Mouse (Mus musculus) kidney, embryonic 14.5 days (tissue): ENCODE measurements around the gene Hc. TPM values are rescaled to one million over a fixed set of nuclear protein-coding genes. Genes with fewer than 3 reads are reported as not detected.

Experiments used
- ATAC-seq: fragments of 200-750 bp; cut with Nextera tagmentation; 2 replicates; pipeline ENCODE4 v1.8.0; 2017; ENCODE audit warnings: moderate number of reproducible peaks, mild to moderate bottlenecking, moderate TSS enrichment, moderate library complexity; ENCODE audit not compliant: low FRiP score, low TSS enrichment
- H3K27ac ChIP-seq: fragments of 300-500 bp; sonication (generic); 2 replicates; pipeline ENCODE4 v1.5.1; 2014; ENCODE audit warnings: low read depth, mild to moderate bottlenecking, low read length, moderate library complexity, mixed read lengths
- H3K27me3 ChIP-seq: fragments of 300-500 bp; sonication (generic); 2 replicates; pipeline ENCODE4 v1.6.1; 2014; ENCODE audit warnings: mild to moderate bottlenecking, low read length; ENCODE audit not compliant: control insufficient read depth, insufficient read depth
- H3K36me3 ChIP-seq: fragments of 300-500 bp; sonication (generic); 2 replicates; pipeline ENCODE4 v1.6.1; 2014; ENCODE audit warnings: low read length, mixed read lengths; ENCODE audit not compliant: control insufficient read depth, insufficient read depth
- H3K4me1 ChIP-seq: fragments of 300-500 bp; sonication (generic); 2 replicates; pipeline ENCODE4 v1.6.1; 2014; ENCODE audit warnings: low read length, mixed read lengths; ENCODE audit not compliant: control insufficient read depth, insufficient read depth
- H3K4me2 ChIP-seq: fragments of 300-500 bp; sonication (generic); replicated peaks from 2 replicates; pipeline ENCODE4 v1.6.1; 2014; ENCODE audit warnings: low read depth, mild to moderate bottlenecking, low read length
- H3K4me3 ChIP-seq: fragments of 300-500 bp; sonication (generic); 2 replicates; pipeline ENCODE4 v1.5.1; 2014; ENCODE audit warnings: mild to moderate bottlenecking, low read length
- H3K9ac ChIP-seq: fragments of 300-500 bp; sonication (generic); 2 replicates; pipeline ENCODE4 v1.6.1; 2014; ENCODE audit warnings: low read depth, mild to moderate bottlenecking, low read length, moderate library complexity
- H3K9me3 ChIP-seq: fragments of 300-500 bp; sonication (generic); 2 replicates; pipeline ENCODE4 v1.6.1; 2016; ENCODE audit warnings: low read length; ENCODE audit not compliant: control insufficient read depth
- WGBS: fragments of 180-500 bp; shearing (Covaris S2); extraction: QIAGEN DNeasy Blood & Tissue Kit; methylation state at CpG from one replicate; pipeline ENCODE4 v1.1.7; 2014; 5-methylcytosine and 5-hydroxymethylcytosine counted together
- polyA plus RNA-seq: library from polyadenylated mRNA; unstranded; fragments of >200 nt; fragmentation: Nextera tagmentation; extraction: Ambion mirVana; gene quantifications from 2 replicates; pipeline ENCODE4 v1.2.1, GENCODE M21; 2014

The Hc gene
- polyA plus RNA-seq, 1 experiment from 2014 or later = 0.43 TPM

GRCm38 (mm10) chr2:34989749-34990148 is 71.5 kb downstream of the Hc start:
- Histone ChIP-seq H3K9ac (no peak overlapping the region), H3K36me3 (no peaks in the 10 kb centered on the region), H3K4me2 (no peak overlapping the region), H3K9me3 (no peaks in the 10 kb centered on the region), H3K4me3 (no peak overlapping the region), H3K4me1 (no peaks in the 10 kb centered on the region), H3K27me3 (no peaks in the 10 kb centered on the region), H3K27ac (no peak overlapping the region)
- ATAC-seq = no peak
- 41% methylated on average over 1 of the region's 1 CpGs for WGBS

- Histone ChIP-seq H3K36me3 (no peaks in the 10 kb centered on the region), H3K4me1 (peaks cover 12% of the 10 kb centered on the region), H3K9ac (no peak overlapping the region), H3K4me2 (no peak overlapping the region), H3K4me3 (no peak overlapping the region), H3K27ac (no peak overlapping the region), H3K9me3 (no peaks in the 10 kb centered on the region), H3K27me3 (no peaks in the 10 kb centered on the region)
- no peak for ATAC-seq
- 63% methylated on average over 1 of the region's 1 CpGs for WGBS
Observed at GRCm38 (mm10) chr2:34987595-34987994, 73.6 kb downstream of the Hc start.

DNA sequence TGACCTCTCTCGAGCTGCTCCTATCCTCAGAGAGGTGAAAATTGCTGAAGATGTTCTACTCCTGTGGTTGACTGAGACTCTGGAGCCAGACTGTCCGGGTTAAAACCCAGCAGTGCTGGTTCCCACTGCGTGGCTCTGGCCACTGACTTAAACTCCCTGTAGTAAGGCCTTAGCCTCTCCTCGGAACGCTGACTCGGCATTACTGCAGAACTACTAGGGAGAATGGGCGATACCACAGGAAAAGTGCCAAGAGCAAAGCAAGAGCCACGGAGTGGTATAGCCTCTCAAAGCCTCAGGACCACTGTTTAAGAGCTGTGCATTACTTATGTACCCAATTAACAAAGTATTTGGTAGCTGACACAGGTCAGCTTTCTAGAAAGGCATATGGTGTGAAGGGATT is 76.4 kb downstream of the Hc start:
- Histone ChIP-seq H3K27me3 (no peaks in the 10 kb centered on the region), H3K4me2 (no peak overlapping the region), H3K36me3 (no peaks in the 10 kb centered on the region), H3K9me3 (no peaks in the 10 kb centered on the region), H3K4me1 (peaks cover 16% of the 10 kb centered on the region), H3K9ac (no peak overlapping the region), H3K4me3 (no peak overlapping the region), H3K27ac (no peak overlapping the region)
- WGBS = 78% methylated on average over 8 of the region's 8 CpGs
- no peak for ATAC-seq

GRCm38 (mm10) chr2:34982906-34983698 is 78.1 kb downstream of the Hc start:
- Histone ChIP-seq H3K4me1 (peaks cover 16% of the 10 kb centered on the region), H3K27me3 (no peaks in the 10 kb centered on the region), H3K36me3 (no peaks in the 10 kb centered on the region), H3K4me3 (no peak overlapping the region), H3K9me3 (no peaks in the 10 kb centered on the region), H3K9ac (no peak overlapping the region), H3K27ac (peak overlapping the region; percentile 76), H3K4me2 (no peak overlapping the region)
- ATAC-seq = peak; percentile 97
- WGBS = 9% methylated on average over 11 of the region's 11 CpGs

DNA sequence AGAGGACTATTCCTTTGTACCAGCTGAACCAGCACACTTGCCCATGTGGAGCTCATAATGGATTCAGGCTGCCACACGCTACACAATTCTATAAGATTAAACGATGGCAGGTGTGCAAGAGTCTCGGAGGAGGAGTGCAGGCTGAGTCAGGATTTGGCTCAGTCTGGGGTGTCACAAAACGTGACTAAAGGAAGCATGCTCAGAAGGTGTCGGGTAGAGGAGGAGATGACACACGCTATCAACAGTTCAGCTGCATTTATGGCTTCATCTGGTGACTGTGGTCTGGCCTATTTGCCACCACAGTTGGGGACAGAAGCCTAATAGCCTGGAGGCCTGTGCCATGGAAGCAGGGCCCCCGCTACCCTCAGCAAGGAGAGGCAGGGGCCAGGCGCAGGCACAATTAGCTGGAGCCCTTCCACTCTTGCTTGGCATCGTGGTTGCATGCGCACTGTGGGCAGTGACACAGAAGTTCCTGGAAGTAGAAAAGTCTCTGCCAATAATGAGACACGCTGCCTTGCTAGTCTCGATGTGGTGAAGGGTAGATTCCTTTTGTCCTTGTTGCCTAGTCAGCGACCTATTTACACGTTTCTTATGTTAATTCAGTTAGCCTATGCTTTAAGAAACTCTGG is 79.0 kb downstream of the Hc start:
- Histone ChIP-seq H3K27ac (peak overlapping the region; percentile 76), H3K36me3 (no peaks in the 10 kb centered on the region), H3K4me3 (no peak overlapping the region), H3K4me2 (no peak overlapping the region), H3K9me3 (no peaks in the 10 kb centered on the region), H3K9ac (no peak overlapping the region), H3K27me3 (no peaks in the 10 kb centered on the region), H3K4me1 (peaks cover 16% of the 10 kb centered on the region)
- no peak for ATAC-seq
- WGBS = 49% methylated on average over 14 of the region's 14 CpGs

DNA sequence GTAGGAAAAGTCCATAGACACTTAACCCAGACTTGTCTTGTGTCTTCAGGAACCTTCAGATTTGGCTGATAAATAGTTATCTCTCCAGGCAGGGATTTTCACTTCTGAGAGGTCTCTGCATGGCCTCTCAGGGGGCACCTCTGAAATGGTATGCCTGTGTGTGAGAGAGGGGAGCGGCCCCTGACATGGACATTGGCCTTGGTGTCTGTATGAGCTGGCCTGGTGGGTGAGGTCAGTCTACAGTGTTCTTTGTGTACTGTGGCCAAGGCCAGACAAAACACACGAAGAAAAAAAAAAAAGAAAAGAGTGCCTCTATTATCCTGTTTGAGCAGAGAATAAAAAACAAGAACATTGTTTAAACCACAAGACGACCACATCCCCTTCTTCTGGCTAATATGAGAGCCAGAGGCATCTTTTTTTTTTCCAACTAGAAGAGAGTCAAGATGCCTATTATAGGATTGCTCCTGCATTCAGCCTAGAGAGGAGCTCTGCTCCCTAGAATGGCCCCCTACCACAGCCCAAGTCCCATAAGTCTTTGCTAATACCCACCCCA is 81.7 kb downstream of the Hc start:
- no peak overlapping the region for H3K9ac ChIP-seq
- H3K27me3 ChIP-seq = no peaks in the 10 kb centered on the region
- peaks cover 16% of the 10 kb centered on the region for H3K4me1 ChIP-seq
- no peaks in the 10 kb centered on the region for H3K9me3 ChIP-seq
- 80% methylated on average over 3 of the region's 3 CpGs for WGBS
- ATAC-seq = no peak
- H3K4me3 ChIP-seq = no peak overlapping the region
- H3K27ac ChIP-seq = no peak overlapping the region
- no peaks in the 10 kb centered on the region for H3K36me3 ChIP-seq
- H3K4me2 ChIP-seq = no peak overlapping the region

GRCm38 (mm10) chr2:34978226-34978625 is 83.0 kb downstream of the Hc start:
- H3K4me1 ChIP-seq = peaks cover 9% of the 10 kb centered on the region; the same call in 1 of the 2 replicates
- 96% methylated on average over 2 of the region's 2 CpGs for WGBS

GRCm38 (mm10) chr2:34976945-34977658 is 84.1 kb downstream of the Hc start:
- ATAC-seq = no peak
- no peaks in the 10 kb centered on the region for H3K27me3 ChIP-seq
- 90% methylated on average over 8 of the region's 8 CpGs for WGBS
- H3K4me3 ChIP-seq = no peak overlapping the region
- no peaks in the 10 kb centered on the region for H3K36me3 ChIP-seq
- no peak overlapping the region for H3K27ac ChIP-seq
- no peak overlapping the region for H3K9ac ChIP-seq
- H3K4me2 ChIP-seq = no peak overlapping the region
- H3K4me1 ChIP-seq = no peaks in the 10 kb centered on the region
- no peaks in the 10 kb centered on the region for H3K9me3 ChIP-seq

More at GRCm38 (mm10) chr2:34978226-34978625, 83.0 kb downstream of the Hc start:
- Histone ChIP-seq H3K9me3 (no peaks in the 10 kb centered on the region), H3K4me2 (no peak overlapping the region), H3K27ac (no peak overlapping the region), H3K4me3 (no peak overlapping the region), H3K9ac (no peak overlapping the region), H3K36me3 (no peaks in the 10 kb centered on the region), H3K27me3 (no peaks in the 10 kb centered on the region)
- ATAC-seq = no peak
